In genomic region chr6:118477875-118478785, GRCm38 (mm10) we compare ENCODE assay signal across 9 mouse cellular contexts. TPM values are rescaled to one million over a fixed set of nuclear protein-coding genes. Genes with fewer than 3 reads are reported as not detected.
DNase-seq lines count a peak whose midpoint lies in the region; ATAC-seq and TF ChIP-seq lines count a peak whose summit lies in the region.
"Had no signal": no experiment of that assay in that cellular context is flagged by ENCODE, and none has a peak within 500 bp of the region (broad histone marks: within the 10 kb centered on the region; RNA-seq: fewer than 3 reads in every experiment).

No protein-coding gene starts in this region.

- TF ChIP-seq EP300 in MEL (IDR thresholded peaks at IDR 0.05; ENCODE audit: low read depth in 1 of 2, low read length in 2 of 2): no peak

- H3K27me3 ChIP-seq in erythroblast, embryonic 14.5 days (ENCODE audit: control insufficient read depth): peaks cover 35% of the 10 kb centered on the region
- no peaks in the 10 kb centered on the region for H3K27me3 ChIP-seq in MEL (ENCODE audit: control insufficient read depth in 1 of 2, insufficient read depth in 2 of 2, low read length in 2 of 2)
- H3K27me3 ChIP-seq in heart, embryonic 16.5 days (ENCODE audit: control insufficient read depth, insufficient read depth, low read length): no peaks in the 10 kb centered on the region
- peaks cover 72% of the 10 kb centered on the region for H3K27me3 ChIP-seq in midbrain, embryonic 10.5 days (ENCODE audit: low read depth, poor library complexity, severe bottlenecking)
- H3K27me3 ChIP-seq: CH12.LX had no signal

- peak; percentile 20 for DNase-seq in MEL (ENCODE audit: low read depth, low spot score)
- peak; percentile 29 for DNase-seq in midbrain, embryonic 10.5 days (ENCODE audit: low spot score)
- no peak for DNase-seq in thymus, postnatal 10 days (ENCODE audit: low spot score in 2 of 2)
- no peak for DNase-seq in kidney, adult 8-10 months
- no peak for DNase-seq in gastrocnemius, postnatal 4 days (ENCODE audit: low spot score in 2 of 2)

- H3K4me2 ChIP-seq in heart, embryonic 16.5 days (ENCODE audit: low read depth, low read length): peak overlapping the region; percentile 63

- no peaks in the 10 kb centered on the region for H3K36me3 ChIP-seq in erythroblast, embryonic 14.5 days (ENCODE audit: control insufficient read depth)
- no peaks in the 10 kb centered on the region for H3K36me3 ChIP-seq in MEL (ENCODE audit: control insufficient read depth in 1 of 2, insufficient read depth in 2 of 2, low read length in 2 of 2)
- no peaks in the 10 kb centered on the region for H3K36me3 ChIP-seq in heart, embryonic 16.5 days (ENCODE audit: control insufficient read depth, insufficient read depth)
- peaks cover 6% of the 10 kb centered on the region for H3K36me3 ChIP-seq in midbrain, embryonic 10.5 days

- H3K4me1 ChIP-seq in erythroblast, embryonic 14.5 days (ENCODE audit: control insufficient read depth): peaks cover 9% of the 10 kb centered on the region
- peaks cover 0 to 2% of the 10 kb centered on the region in 2 experiments; a peak in 1 of 4 replicates for H3K4me1 ChIP-seq in MEL (ENCODE audit: control insufficient read depth in 1 of 2, insufficient read depth in 2 of 2, low read length in 2 of 2)
- H3K4me1 ChIP-seq in heart, embryonic 16.5 days (ENCODE audit: control insufficient read depth, insufficient read depth, low read length): no peaks in the 10 kb centered on the region
- peaks cover 33% of the 10 kb centered on the region for H3K4me1 ChIP-seq in midbrain, embryonic 10.5 days

- TF ChIP-seq POLR2A in MEL (IDR thresholded peaks at IDR 0.05; ENCODE audit: control insufficient read depth in 1 of 2, insufficient read depth in 1 of 2, low read depth in 1 of 2, low read length in 2 of 2, poor library complexity in 1 of 2): no peak

- H3K79me2 ChIP-seq in MEL (ENCODE audit: control insufficient read depth, insufficient read depth, low read length, poor library complexity): no peaks in the 10 kb centered on the region; the same call in 1 of the 2 replicates

- no peak overlapping the region for H3K27ac ChIP-seq in MEL (ENCODE audit: control insufficient read depth, low read depth, low read length)
- peak overlapping the region; percentile 38; the same call in 1 of the 2 replicates for H3K27ac ChIP-seq in heart, embryonic 16.5 days (ENCODE audit: low read length)
- peak overlapping the region; percentile 92 for H3K27ac ChIP-seq in midbrain, embryonic 10.5 days (replicated peaks)

- no peaks in the 10 kb centered on the region for H3K9me3 ChIP-seq in erythroblast, embryonic 14.5 days (ENCODE audit: control insufficient read depth, low read length)
- H3K9me3 ChIP-seq in MEL (replicated peaks; ENCODE audit: insufficient read depth, low read length): no peaks in the 10 kb centered on the region
- H3K9me3 ChIP-seq in heart, embryonic 16.5 days (replicated peaks; ENCODE audit: control insufficient read depth, low read length): no peaks in the 10 kb centered on the region
- no peaks in the 10 kb centered on the region for H3K9me3 ChIP-seq in midbrain, embryonic 10.5 days (replicated peaks)

- no peak for ATAC-seq in erythroblast, adult 5-6 weeks (replicated peaks; ENCODE audit: low FRiP score, poor library complexity, severe bottlenecking)
- ATAC-seq in heart, embryonic 16.5 days (replicated peaks; ENCODE audit: extremely low read depth, insufficient read depth, low FRiP score): 0 out of 2 replicates have a peak, but pooled peaks have one; percentile 1

- TF ChIP-seq RAD21 in MEL (IDR thresholded peaks at IDR 0.05; ENCODE audit: low read depth, low read length): no peak

- H3K9ac ChIP-seq in MEL (ENCODE audit: control insufficient read depth, low read depth, low read length, poor library complexity, severe bottlenecking): peak overlapping the region; percentile 80
- peak overlapping the region; percentile 75 for H3K9ac ChIP-seq in heart, embryonic 16.5 days (ENCODE audit: low read length)

- no peak for TF ChIP-seq CTCF in MEL (IDR thresholded peaks at IDR 0.05 in 2 of 3, conservative IDR thresholded peaks at IDR 0.05 in 1 of 3; ENCODE audit: control insufficient read depth in 1 of 3, insufficient read depth in 1 of 3, low read depth in 2 of 3, low read length in 3 of 3, poor library complexity in 1 of 3, severe bottlenecking in 1 of 3)

- peak overlapping the region; percentile 58 for H3K4me3 ChIP-seq in erythroblast, embryonic 14.5 days (replicated peaks)
- peak overlapping the region; percentile 31 to 84 for H3K4me3 ChIP-seq in MEL (ENCODE audit: control insufficient read depth in 1 of 2, insufficient read depth in 1 of 2, low read depth in 2 of 2, low read length in 2 of 2)
- peak overlapping the region; percentile 69 for H3K4me3 ChIP-seq in heart, embryonic 16.5 days (ENCODE audit: low read length)
- H3K4me3 ChIP-seq in midbrain, embryonic 10.5 days: peak overlapping the region; percentile 67

- whole genome bisulfite sequencing in heart, embryonic 16.5 days: 41% methylated on average over 10 of the region's 10 CpGs
- WGBS in midbrain, embryonic 10.5 days: 21% methylated on average over 10 of the region's 10 CpGs

TF ChIP-seq in MEL, 35 proteins besides CTCF, POLR2A, EP300 and RAD21:
- TF ChIP-seq ZKSCAN1 (IDR thresholded peaks at IDR 0.05; ENCODE audit: low read depth, low read length) (no peak), MYC (IDR thresholded peaks at IDR 0.05; ENCODE audit: low read depth, low read length) (no peak), ZMIZ1 (IDR thresholded peaks at IDR 0.05; ENCODE audit: low read depth, low read length) (no peak), RCOR1 (IDR thresholded peaks at IDR 0.05; ENCODE audit: low read depth, low read length) (no peak), MAX (IDR thresholded peaks at IDR 0.05; ENCODE audit: low read length) (no peak), GATA1 (IDR thresholded peaks at IDR 0.05; ENCODE audit: low read depth, low read length) (no peak), BHLHE40 (IDR thresholded peaks at IDR 0.05; ENCODE audit: borderline replicate concordance, low read depth, low read length) (no peak), USF2 (IDR thresholded peaks at IDR 0.05; ENCODE audit: borderline replicate concordance in 1 of 2, insufficient read depth in 1 of 2, low read depth in 1 of 2, low read length in 2 of 2) (no peak), ELF1 (IDR thresholded peaks at IDR 0.05; ENCODE audit: low read depth, low read length) (no peak)

RNA-seq across cellular contexts. Expression of gene Zfp9, which starts 1.0 kb away (rescaled TPM):
- polyA plus RNA-seq in erythroblast, embryonic 14.5 days (2012): not detected in 2 replicates
- not detected in 2 replicates for total RNA-seq in erythroblast, adult 5-6 weeks (2015; ENCODE audit: low replicate concordance)
- total RNA-seq in erythroblast, adult 5-6 weeks (2017; ENCODE audit: low replicate concordance): not detected in 2 replicates
- 0.72 and 1.2 TPM in 2 replicates for total RNA-seq in MEL (2012; rRNA removed)
- 1 to 10 TPM in 1 of 2 experiments, not detected in 1; 1.1 TPM for polyA plus RNA-seq in MEL (2012; ENCODE audit: insufficient read depth in 1 of 2, insufficient read length in 2 of 2, low read depth in 1 of 2, low replicate concordance in 2 of 2, missing spikeins in 1 of 2)
- 5.4 TPM in 2 replicates for polyA plus RNA-seq in heart, embryonic 16.5 days (2015; fragmentation: Nextera tagmentation; extraction: Ambion mirVana)
- 7.6 and 8.8 TPM in 2 replicates for polyA plus RNA-seq in midbrain, embryonic 10.5 days (2016; fragmentation: Nextera tagmentation; extraction: Ambion mirVana)
- total RNA-seq in gastrocnemius, postnatal 4 days (2021): 10 to 100 TPM; 16.7 to 20.2 TPM

RNA-seq across cellular contexts. Expression of gene Zfp248, which starts 22.8 kb away (rescaled TPM):
- not detected in 2 replicates for polyA plus RNA-seq in erythroblast, embryonic 14.5 days (2012)
- not detected in 2 replicates for total RNA-seq in erythroblast, adult 5-6 weeks (2015; ENCODE audit: low replicate concordance)
- 0.56 TPM in 1 of 2 replicates, not detected in the other for total RNA-seq in erythroblast, adult 5-6 weeks (2017; ENCODE audit: low replicate concordance)
- 2.3 and 2.8 TPM in 2 replicates for total RNA-seq in MEL (2012; rRNA removed)
- 1 to 10 TPM in 1 of 2 experiments, not detected in 1; 3.0 TPM for polyA plus RNA-seq in MEL (2012; ENCODE audit: insufficient read depth in 1 of 2, insufficient read length in 2 of 2, low read depth in 1 of 2, low replicate concordance in 2 of 2, missing spikeins in 1 of 2)
- 4.0 and 4.3 TPM in 2 replicates for polyA plus RNA-seq in heart, embryonic 16.5 days (2015; fragmentation: Nextera tagmentation; extraction: Ambion mirVana)
- 9.8 and 11.0 TPM in 2 replicates for polyA plus RNA-seq in midbrain, embryonic 10.5 days (2016; fragmentation: Nextera tagmentation; extraction: Ambion mirVana)
- total RNA-seq in gastrocnemius, postnatal 4 days (2021): 1 to 10 TPM; 3.7 to 3.9 TPM

RNA-seq across cellular contexts. Expression of gene Bms1, which starts 58.9 kb away (rescaled TPM):
- polyA plus RNA-seq in erythroblast, embryonic 14.5 days (2012): 0.55 and 1.0 TPM in 2 replicates
- total RNA-seq in erythroblast, adult 5-6 weeks (2015; ENCODE audit: low replicate concordance): 9.4 and 13.3 TPM in 2 replicates
- 21.5 and 24.4 TPM in 2 replicates for total RNA-seq in erythroblast, adult 5-6 weeks (2017; ENCODE audit: low replicate concordance)
- 95.3 and 100 TPM in 2 replicates for total RNA-seq in MEL (2012; rRNA removed)
- 100 to 1,000 TPM; 109 to 384 TPM for polyA plus RNA-seq in MEL (2012; ENCODE audit: insufficient read depth in 1 of 2, insufficient read length in 2 of 2, low read depth in 1 of 2, low replicate concordance in 2 of 2, missing spikeins in 1 of 2)
- 21.5 and 22.2 TPM in 2 replicates for polyA plus RNA-seq in heart, embryonic 16.5 days (2015; fragmentation: Nextera tagmentation; extraction: Ambion mirVana)
- 48.0 and 48.7 TPM in 2 replicates for polyA plus RNA-seq in midbrain, embryonic 10.5 days (2016; fragmentation: Nextera tagmentation; extraction: Ambion mirVana)
- 10 to 100 TPM; 26.8 to 30.9 TPM for total RNA-seq in gastrocnemius, postnatal 4 days (2021)

Comparison
In these comparisons a context has a peak if more than half of its experiments do, and no peak if none do; other contexts are left out.
1. DNase-seq: peak in MEL (single experiment) and midbrain, embryonic 10.5 days (single experiment); none in thymus, postnatal 10 days (0 of 2), kidney, adult 8-10 months (0 of 2) and gastrocnemius, postnatal 4 days (0 of 2).
2. RNA of gene Bms1, which starts 58.9 kb away (polyA plus RNA-seq): 109 to 384 TPM in MEL, 48.0 to 48.7 TPM in midbrain, embryonic 10.5 days and 21.5 to 22.2 TPM in heart, embryonic 16.5 days; 0.55 to 1.0 TPM in erythroblast, embryonic 14.5 days; every median in the first group is over 10 times any median in the second.
3. Peak in every context shown above with its lines, with median percentiles within 50 percentile points of each other: H3K4me3 ChIP-seq.